Mouse (Mus musculus): ENCODE measurements around the gene Cwc22.
"Not testable (repeated sequence)": the region's sequence is repeated elsewhere in the genome, so short reads cannot be mapped to it uniquely, and the experiment has no call there.

Cwc22 gene

DNA sequence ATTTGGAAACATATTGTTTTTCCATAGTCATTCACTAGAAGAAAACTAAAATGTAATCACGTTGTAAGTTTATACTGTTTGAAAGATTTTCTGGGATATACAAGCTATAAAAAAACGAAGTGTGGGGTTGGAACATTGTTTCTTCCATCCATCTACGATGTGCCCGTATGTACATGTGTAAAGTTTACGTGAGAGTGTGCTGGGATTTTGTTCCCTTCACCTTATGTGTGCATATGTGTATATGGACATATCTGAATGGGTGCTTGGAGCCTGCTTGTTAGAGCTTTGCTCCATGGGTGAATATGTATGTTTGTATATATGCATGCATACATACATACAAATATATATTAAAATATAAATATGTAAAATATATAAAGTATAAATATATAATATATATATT, 45.4 kb downstream of the Cwc22 start:
- DNase-seq (ENCODE audit: extremely low read depth, insufficient read length, low spot score): no peak

GRCm38 (mm10) chr2:77900111-77900510, 46.1 kb downstream of the Cwc22 start:
- no peak for DNase-seq (ENCODE audit: extremely low read depth, insufficient read length, low spot score)

DNA sequence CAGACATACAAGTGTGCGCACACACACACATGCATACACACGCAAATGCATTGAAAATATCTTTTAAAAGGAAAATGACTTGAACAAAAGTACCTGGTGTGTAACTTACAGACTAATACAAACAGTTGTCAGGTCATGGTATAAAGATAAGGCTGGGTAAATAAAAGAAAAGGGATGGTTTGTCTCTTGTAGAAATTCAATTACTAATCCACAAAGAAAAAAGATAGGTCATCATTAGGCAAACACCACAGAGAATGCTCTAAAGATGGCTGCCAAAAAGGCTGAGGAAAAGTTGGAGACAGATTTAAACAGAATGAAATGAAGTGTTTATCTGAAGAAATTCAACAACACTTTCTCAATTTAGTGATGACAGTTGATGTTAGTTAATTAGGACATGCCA, 47.7 kb downstream of the Cwc22 start:
- no peak for DNase-seq (ENCODE audit: extremely low read depth, insufficient read length, low spot score)

GRCm38 (mm10) chr2:77897988-77898387, 48.2 kb downstream of the Cwc22 start:
- DNase-seq (ENCODE audit: extremely low read depth, insufficient read length, low spot score): no peak

- no peak for DNase-seq (ENCODE audit: extremely low read depth, insufficient read length, low spot score)
Measured at GRCm38 (mm10) chr2:77897558-77897899, 48.6 kb downstream of the Cwc22 start.

GRCm38 (mm10) chr2:77896843-77897557, 49.2 kb downstream of the Cwc22 start:
- no peak for DNase-seq (ENCODE audit: extremely low read depth, insufficient read length, low spot score)

DNA sequence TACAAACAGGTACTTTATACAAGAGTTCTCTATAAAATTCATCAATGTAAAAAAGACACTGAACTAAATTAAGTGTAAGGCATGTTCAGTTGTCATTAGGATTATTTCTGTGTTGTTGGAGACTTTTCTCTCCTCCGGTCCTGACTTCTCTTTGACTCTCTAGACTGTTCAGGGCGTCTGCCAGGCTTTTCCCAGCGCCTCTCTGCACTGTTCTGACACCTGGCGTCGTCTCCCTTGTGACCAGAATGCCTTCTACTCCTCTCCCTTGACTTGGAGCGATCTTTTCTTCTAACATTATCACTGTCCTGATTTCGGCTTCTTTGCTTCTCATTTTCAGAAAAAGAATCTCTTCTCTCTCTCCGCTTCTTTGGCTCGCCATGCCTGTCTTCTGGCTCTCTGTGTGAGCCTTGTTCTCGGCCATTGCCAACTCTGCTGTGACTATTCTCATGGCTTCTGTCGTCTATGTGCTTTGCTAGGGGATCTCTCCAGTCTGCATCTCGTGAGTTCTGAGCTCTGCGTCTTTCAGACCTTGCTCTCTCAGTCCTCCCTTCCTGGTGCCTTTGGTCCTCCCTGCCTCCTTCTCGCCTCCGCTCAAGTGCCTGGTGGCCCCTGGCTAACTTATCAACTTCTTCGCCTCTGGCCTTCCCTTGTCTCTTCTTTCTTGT, 50.1 kb downstream of the Cwc22 start:
- not testable (repeated sequence) for DNase-seq (ENCODE audit: extremely low read depth, insufficient read length, low spot score)

DNA sequence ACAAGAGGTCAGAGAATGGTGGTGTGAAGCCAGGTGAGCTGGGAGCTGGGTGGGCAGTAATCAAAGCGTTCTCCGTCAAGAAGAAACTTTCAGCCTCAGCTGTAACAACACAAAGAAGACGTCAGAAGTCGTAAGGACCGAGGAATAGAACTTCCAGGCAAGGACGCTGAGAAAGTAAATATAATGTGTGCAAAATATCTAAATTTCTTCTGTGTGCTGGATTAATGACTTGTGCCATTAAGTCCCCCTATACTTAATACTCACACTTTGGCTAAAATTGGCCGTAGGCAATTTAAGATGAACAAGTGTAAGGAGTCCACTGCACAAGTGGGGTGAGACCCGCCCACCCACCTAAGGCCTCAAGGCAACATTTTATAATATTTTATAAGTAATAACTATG, 51.3 kb downstream of the Cwc22 start:
- no peak for DNase-seq (ENCODE audit: extremely low read depth, insufficient read length, low spot score)

- DNase-seq (ENCODE audit: extremely low read depth, insufficient read length, low spot score): no peak
Measured at GRCm38 (mm10) chr2:77893505-77893904, 52.7 kb downstream of the Cwc22 start.

DNA sequence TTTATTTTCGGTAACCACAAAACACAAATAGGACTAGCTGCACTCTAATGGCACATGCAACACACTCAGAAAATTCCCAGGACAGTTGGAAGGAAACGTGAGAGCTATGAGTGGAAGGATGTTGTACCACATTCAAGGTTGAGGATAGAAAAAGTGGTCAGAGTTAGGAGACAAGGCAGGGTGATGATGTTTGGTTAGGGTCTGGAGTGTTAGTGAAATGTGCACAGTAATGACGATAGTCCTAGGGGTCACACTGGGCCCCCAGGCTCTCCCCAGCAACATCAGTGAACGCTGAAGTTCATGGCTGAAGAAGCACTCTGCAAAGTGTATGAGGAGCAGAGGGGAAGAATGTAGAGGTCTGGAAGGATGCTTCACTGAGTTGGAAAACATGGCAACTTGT, 53.6 kb downstream of the Cwc22 start:
- no peak for DNase-seq (ENCODE audit: extremely low read depth, insufficient read length, low spot score)

GRCm38 (mm10) chr2:77890836-77891438, 55.2 kb downstream of the Cwc22 start:
- no peak for DNase-seq (ENCODE audit: extremely low read depth, insufficient read length, low spot score)

DNA sequence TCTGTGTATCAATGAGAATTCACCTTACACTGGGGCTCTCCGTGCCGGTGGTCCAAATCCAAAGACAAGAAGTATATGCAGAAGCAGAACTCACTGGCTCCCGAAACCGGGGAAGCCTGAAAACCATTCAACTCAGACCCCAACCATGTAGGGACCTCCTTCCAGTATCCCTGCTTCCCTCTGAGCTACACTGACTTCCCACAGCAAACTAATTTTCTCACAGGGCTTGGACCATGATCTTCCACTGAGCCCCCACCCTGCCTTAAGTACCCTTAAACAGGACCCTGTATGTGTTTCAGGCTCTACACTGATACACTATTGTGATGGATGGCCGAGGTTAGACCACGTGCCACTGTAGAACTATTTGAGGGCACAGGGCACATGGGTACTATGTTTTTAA, 56.2 kb downstream of the Cwc22 start:
- DNase-seq (ENCODE audit: extremely low read depth, insufficient read length, low spot score): no peak

DNA sequence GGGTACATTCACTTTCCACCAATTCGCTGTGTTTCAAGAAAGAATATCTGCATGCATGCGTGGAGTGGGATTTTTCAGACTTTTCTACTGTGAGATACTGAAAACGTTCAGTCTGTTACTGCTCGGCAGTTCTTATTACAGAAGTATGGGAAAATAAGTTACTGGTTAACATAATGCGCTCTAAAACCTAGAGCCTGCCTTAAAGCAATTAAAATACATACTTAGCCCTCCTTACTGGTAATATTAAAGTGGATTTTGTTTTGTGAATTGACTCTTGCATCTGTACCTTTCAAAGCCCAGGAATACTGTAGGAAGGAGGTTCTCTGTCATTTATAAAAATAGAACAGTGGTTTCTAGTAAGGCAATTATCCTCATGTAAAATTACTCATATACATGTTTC, 56.8 kb downstream of the Cwc22 start:
- no peak for DNase-seq (ENCODE audit: extremely low read depth, insufficient read length, low spot score)

DNA sequence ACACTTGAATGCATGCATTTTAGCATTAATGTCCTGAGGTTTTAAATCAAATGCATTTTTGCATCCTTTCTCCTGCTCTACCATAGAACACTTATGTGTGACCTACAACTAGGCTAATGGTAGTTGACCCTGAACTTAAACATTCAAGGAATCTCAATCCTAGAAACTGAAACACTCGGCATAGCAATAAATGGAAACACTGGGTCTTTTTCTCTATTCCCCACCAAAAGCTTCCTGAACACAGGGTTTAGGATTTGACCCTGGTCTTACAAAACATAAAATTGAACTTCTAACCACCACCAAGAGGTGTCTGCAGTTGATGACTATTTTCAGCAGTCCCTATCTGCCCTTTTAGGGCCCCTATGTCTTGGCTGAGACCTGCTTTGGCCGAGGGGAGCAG, 57.3 kb downstream of the Cwc22 start:
- DNase-seq (ENCODE audit: extremely low read depth, insufficient read length, low spot score): no peak

DNA sequence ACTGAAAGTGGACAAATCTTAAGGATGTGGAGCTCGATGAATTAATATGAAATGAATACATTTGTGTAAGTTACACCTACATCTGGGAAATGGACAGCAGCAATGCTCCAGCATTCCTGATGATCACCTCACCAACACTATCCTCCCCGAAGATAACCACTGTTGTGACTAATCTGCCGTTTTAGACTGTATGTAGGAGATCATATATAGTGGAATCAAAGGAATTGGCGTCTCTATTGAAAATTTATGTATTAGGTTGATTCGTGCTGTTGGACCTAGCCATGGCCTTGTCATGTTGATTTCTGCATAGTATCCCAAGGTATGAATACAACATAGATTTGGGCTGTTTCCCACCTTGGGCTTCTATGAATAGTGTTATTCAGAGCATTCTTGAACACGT, 58.1 kb downstream of the Cwc22 start:
- DNase-seq (ENCODE audit: extremely low read depth, insufficient read length, low spot score): no peak

DNA sequence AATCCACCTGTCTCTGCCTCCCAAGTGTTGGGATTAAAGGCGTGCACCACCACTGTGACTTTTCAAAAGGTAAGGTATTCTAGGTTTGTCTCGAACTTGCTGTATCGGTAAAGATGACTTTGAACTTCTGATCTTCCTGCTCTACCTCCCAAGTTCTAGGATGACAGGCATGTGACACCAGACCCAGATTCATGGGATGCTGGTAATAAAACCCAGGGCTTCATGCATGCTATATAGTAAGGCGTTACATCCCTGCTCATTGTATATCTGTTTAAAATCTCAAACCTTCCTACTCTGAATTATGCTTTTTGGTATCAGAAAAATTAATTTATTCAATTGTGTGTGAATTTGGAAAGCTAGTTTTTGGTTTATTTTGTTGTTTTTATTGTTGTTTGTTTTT, 59.0 kb downstream of the Cwc22 start:
- no peak for DNase-seq (ENCODE audit: extremely low read depth, insufficient read length, low spot score)

GRCm38 (mm10) chr2:77885491-77886130, 60.6 kb downstream of the Cwc22 start:
- no peak for DNase-seq (ENCODE audit: extremely low read depth, insufficient read length, low spot score)

DNA sequence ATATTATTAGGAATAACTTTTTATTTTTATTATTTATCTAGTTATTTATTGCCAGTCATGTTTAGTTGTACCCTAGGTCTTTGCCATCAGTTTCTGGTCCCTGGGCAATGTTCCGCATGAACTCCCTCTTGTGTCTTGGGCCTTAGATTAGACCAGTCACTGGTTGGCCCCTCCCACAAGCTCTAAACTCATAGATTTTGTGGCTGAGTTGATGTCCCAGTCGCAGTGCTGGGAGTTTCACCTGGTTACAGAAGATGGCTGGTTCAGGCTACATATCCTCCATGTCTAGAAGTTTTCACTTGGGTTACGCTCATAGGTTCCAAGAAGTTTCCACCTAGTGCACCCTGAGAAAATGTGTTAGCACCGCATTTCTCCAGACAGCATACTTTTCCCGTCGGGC, 61.1 kb downstream of the Cwc22 start:
- DNase-seq (ENCODE audit: extremely low read depth, insufficient read length, low spot score): no peak

DNA sequence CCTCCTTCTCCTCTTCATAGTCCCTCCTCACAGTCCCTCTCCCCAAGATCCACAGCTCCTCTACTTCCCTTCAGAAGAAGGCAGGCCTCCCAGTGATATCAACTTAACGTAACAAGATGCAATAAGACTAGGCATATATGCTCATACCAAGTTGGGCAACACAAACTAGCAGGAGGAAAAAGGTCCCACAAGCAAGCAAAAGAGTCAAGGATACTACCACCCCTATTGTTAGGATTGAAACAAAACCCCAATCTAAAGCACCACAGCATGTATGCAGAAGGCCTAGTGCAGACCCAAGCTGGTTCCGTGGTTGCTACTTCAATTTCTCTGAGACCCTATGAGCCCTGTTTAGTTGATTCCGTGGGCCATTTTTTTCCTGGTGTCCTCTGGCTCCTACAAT, 61.7 kb downstream of the Cwc22 start:
- DNase-seq (ENCODE audit: extremely low read depth, insufficient read length, low spot score): no peak

DNA sequence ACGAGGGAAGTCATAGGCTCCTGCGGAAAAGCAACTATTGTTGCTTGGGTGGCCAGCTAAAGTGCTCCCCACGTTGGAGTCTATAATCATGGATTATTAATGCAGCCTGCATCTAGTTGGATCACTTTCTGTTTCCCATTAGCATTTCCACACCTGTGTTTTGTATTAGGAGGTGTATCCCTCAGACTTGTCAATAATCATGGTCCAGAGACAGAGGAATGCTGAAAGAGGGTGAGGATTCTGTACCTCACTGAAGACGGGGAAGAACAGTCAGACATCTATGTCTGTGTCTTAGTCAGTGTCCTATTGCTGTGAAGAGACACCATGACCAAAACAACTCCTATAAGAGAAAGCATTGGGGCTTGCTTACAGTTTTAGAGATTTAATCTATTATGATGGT, 63.2 kb downstream of the Cwc22 start:
- DNase-seq (ENCODE audit: extremely low read depth, insufficient read length, low spot score): no peak

GRCm38 (mm10) chr2:77881301-77882199, 64.6 kb downstream of the Cwc22 start:
- no peak for DNase-seq (ENCODE audit: extremely low read depth, insufficient read length, low spot score)
